Mouse (Mus musculus) MEL (cell line): Measurements from ENCODE around the gene Atrip.

Experiments used
- CHD2 ChIP-seq: IDR thresholded peaks from 2 replicates; pipeline ENCODE4 v1.6.1; 2011; ENCODE audit warnings: low read length, improper control_type of control experiment
- CTCF ChIP-seq, 3 experiments: IDR thresholded peaks in 2 of 3; conservative IDR thresholded peaks in 1 of 3; 2 replicates each; pipeline ENCODE4 v1.5.1; 2011 to 2012; ENCODE audit warnings: low read length in 3 of 3, low read depth in 2 of 3, mild to moderate bottlenecking in 2 of 3, improper control_type of control experiment in 1 of 3, inconsistent platforms in 1 of 3, mixed read lengths in 1 of 3, moderate library complexity in 1 of 3; ENCODE audit not compliant: control insufficient read depth in 1 of 3, insufficient read depth in 1 of 3, poor library complexity in 1 of 3, severe bottlenecking in 1 of 3

GRCm38 (mm10) chr9:109103250-109103649 lies 29.3 kb upstream of the Atrip start:
- TF ChIP-seq CHD2 (no peak), CTCF (IDR thresholded peaks at IDR 0.05 in 2 of 3, conservative IDR thresholded peaks at IDR 0.05 in 1 of 3; ENCODE audit: control insufficient read depth in 1 of 3, insufficient read depth in 1 of 3, low read depth in 2 of 3, low read length in 3 of 3, poor library complexity in 1 of 3, severe bottlenecking in 1 of 3) (no peak)
